Mouse (Mus musculus) bone marrow macrophage, adult 2 months (primary cell): ENCODE results near the gene Angptl6. TPM values are rescaled to one million over a fixed set of nuclear protein-coding genes. Genes with fewer than 3 reads are reported as not detected.
A peak's percentile ranks its signal among the peaks of the same experiment; 100 is the strongest.
"Not testable (repeated sequence)": the region's sequence is repeated elsewhere in the genome, so short reads cannot be mapped to it uniquely, and the experiment has no call there.

Experiments
- H3K27ac ChIP-seq: 2 replicates; pipeline ENCODE4 v1.5.1; 2012; ENCODE audit warnings: low read depth, low read length; ENCODE audit not compliant: insufficient read depth
- H3K4me1 ChIP-seq: 2 replicates; pipeline ENCODE4 v1.6.1; 2012; ENCODE audit warnings: low read length; ENCODE audit not compliant: control insufficient read depth, insufficient read depth
- H3K4me3 ChIP-seq: 2 replicates; pipeline ENCODE4 v1.5.1; 2012; ENCODE audit warnings: mild to moderate bottlenecking, low read length, moderate library complexity; ENCODE audit not compliant: insufficient read depth
- CTCF ChIP-seq: IDR thresholded peaks from 2 replicates; pipeline ENCODE4 v1.5.1; 2012; ENCODE audit warnings: low read depth, mild to moderate bottlenecking, low read length, moderate library complexity
- POLR2A ChIP-seq: IDR thresholded peaks from 2 replicates; pipeline ENCODE4 v1.6.1; 2012; ENCODE audit warnings: mild to moderate bottlenecking, low read depth, low read length, borderline replicate concordance
- polyA plus RNA-seq: library from polyadenylated mRNA; stranded (reverse); fragments of >200 nt; gene quantifications from 2 replicates; pipeline ENCODE4 v1.2.4, GENCODE M21; 2012; ENCODE audit not compliant: missing spikeins, insufficient read depth, insufficient read length

The Angptl6 gene
- polyA plus RNA-seq, 1 experiment, result 1.7 TPM

DNA sequence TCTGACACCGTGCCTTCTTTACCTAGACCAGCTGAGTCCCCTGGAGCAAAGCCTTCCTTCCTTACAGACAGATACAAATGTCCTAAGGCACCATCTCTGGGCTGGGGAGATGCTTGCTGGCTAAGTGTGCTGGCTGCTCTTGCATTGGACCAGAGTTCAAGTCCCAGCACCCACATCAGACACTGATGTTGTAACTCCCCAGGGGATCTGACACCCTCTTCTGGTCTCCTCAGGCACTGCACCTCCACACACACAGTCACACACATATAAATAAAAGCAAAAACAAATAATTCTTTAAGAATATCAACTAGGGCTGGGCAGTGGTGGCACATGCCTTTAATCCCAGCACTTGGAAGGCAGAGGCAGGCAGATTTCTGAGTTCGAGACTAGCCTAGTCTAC, 29.3 kb downstream of the Angptl6 start:
- TF ChIP-seq CTCF (no peak), POLR2A (no peak)
- Histone ChIP-seq H3K4me3 (no peak overlapping the region), H3K4me1 (no peaks in the 10 kb centered on the region), H3K27ac (no peak overlapping the region)

DNA sequence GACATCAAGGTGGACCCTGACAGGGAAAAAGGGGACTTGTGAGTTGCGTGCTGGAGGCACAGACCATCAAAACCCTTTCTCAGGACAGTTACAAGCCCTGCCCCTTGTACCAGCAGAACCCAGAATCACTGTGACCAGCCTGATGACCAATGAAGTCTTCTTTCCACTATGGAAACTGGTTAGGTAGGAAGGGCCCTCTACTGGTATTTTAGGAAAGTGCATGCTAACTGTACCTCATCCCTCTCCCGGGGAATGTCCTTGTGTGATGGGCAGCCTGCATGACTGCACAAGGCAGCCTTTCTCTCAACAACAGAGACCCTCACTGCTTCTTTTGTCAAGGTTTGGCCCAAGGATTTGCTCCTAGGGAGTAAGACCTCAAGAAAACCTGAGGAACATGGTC, 36.9 kb downstream of the Angptl6 start:
- TF ChIP-seq POLR2A, result no peak
- TF ChIP-seq CTCF, result peak; percentile 23; the same call in 1 of the 2 replicates
- Histone ChIP-seq H3K4me1 (no peaks in the 10 kb centered on the region), H3K27ac (no peak overlapping the region), H3K4me3 (no peak overlapping the region)

DNA sequence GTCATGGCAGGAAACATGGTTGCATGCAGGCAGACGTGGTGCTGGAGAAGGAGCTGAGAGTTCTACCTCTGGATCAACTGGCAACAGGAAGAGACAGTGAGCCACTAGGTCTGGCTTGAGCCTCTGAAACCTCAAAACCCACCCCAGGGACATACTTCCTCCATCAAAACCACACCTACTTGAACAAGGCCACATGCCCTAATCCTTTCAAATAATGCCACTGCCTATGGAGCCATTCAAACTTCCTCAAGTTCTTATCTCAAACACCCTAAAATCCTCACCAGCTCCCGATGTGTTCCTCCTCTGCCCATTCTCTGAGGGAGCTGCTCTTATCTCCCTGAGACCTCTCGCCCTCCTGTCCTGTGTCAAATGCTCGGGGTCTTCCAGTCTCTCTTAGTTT, 37.3 kb downstream of the Angptl6 start:
- no peaks in the 10 kb centered on the region for H3K4me1 ChIP-seq
- H3K4me3 ChIP-seq, result no peak overlapping the region
- no peak overlapping the region for H3K27ac ChIP-seq
- TF ChIP-seq CTCF, result no peak
- TF ChIP-seq POLR2A, result no peak

GRCm38 (mm10) chr9:20838931-20839330, 40.6 kb downstream of the Angptl6 start:
- no peak overlapping the region for H3K4me3 ChIP-seq
- no peak for TF ChIP-seq CTCF
- no peak for TF ChIP-seq POLR2A
- H3K4me1 ChIP-seq, result no peaks in the 10 kb centered on the region
- no peak overlapping the region for H3K27ac ChIP-seq

DNA sequence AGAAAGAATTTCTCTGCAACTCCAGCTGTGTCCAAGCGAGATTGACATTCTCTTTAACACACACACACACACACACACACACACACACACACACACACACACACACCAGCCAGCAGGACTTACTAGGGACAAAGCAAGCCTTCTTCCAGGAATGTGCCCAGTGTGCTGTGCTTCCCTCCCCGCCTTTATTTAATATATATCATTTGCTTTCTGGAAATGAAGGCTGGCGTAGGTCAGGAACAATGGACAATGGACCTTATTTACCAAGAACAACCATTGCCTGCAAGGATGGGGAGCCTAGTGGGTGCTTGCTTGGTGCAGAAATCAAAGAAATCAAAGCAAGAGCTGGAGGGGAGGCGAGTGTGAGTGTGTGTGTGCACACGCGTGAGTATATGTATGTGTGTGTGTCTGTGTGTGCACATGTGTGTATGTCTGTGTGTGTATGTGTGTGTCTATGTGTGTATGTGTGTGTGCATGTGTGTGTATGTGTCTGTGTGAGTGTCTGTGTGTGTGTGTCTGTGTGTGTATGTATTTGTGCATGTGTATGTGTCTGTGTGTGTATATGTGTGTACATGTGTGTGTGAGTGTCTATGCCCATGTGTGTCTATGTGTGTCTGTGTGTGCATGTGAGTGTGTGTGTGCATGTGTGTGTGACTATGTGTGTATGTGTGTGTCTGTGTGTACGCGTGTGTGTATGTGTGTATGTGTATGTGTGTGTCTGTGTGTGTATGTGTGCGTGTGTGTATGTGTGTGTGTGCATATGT, 42.2 kb downstream of the Angptl6 start:
- Histone ChIP-seq H3K4me3 (no peak overlapping the region), H3K4me1 (no peaks in the 10 kb centered on the region), H3K27ac (no peak overlapping the region)
- TF ChIP-seq POLR2A (no peak), CTCF (no peak)

- H3K4me3 ChIP-seq, H3K27ac ChIP-seq, H3K4me1 ChIP-seq: not testable (repeated sequence)
Observed at GRCm38 (mm10) chr9:20835431-20835954, 44.0 kb downstream of the Angptl6 start.

GRCm38 (mm10) chr9:20834881-20835280, 44.6 kb downstream of the Angptl6 start:
- TF ChIP-seq CTCF (no peak), POLR2A (no peak)
- Histone ChIP-seq H3K4me3 (no peak overlapping the region), H3K4me1 (no peaks in the 10 kb centered on the region), H3K27ac (no peak overlapping the region)

DNA sequence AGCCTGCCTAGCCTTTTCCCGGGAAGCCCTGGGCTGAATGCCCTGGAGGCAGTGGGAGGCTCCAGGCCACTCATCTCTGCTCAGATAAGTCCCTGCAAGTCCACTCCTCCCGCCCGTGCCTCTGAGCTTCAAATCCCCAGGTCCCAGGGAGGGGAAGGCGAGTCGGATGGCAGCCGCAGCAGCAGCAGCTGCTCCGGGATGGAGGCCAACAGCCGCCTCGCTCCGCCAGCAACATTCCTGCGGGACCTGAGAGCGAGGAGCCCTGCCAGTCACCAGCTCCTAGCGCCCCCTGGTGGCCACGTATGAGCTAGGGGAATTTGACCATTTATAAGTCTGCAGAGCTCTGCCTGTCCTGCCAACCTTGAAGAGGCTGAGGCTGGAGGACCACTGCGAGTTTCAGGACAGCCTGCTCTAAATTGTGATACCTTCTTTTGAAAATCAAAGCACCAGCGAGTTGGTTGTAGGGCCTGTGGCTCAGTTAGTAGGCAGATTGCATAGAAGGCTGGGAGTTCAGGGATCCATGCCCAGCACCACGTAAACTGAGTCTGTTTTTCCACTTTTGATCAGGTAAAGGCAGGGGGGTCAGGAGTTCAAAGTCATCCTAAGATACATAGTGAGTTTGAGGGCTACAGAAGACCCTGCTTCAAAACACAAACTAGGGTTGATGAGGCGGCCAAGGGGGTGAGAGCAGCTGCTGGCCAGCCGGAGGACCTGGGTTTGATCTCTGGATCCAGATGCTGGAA, 48.5 kb downstream of the Angptl6 start:
- no peaks in the 10 kb centered on the region for H3K4me1 ChIP-seq

DNA sequence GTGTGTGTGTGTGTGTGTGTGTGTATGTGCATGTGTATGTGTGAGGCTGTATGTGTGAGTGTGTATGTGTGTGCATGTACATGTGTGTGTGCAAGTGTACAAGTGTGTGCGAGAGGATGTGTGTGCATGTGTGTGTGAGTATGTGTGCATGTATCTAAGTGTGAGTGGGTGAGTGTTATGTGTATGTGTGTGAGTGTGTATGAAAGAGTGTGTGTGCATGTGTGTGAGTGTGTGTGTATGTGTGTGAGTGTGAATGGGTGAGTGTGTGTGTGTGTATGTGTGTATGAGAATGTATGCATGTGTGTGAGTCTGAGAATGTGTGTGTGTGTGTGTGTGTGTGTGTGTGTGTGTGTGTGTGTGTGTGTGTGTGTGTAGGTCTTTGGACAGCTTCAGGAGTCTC, 51.4 kb downstream of the Angptl6 start:
- no peak for TF ChIP-seq CTCF
- no peak for TF ChIP-seq POLR2A
- Histone ChIP-seq H3K27ac (no peak overlapping the region), H3K4me1 (no peaks in the 10 kb centered on the region), H3K4me3 (no peak overlapping the region)

More for the DNA sequence above, 48.5 kb downstream of the Angptl6 start:
- TF ChIP-seq CTCF, result peak; percentile 79
- TF ChIP-seq POLR2A, result no peak
- no peak overlapping the region for H3K4me3 ChIP-seq
- no peak overlapping the region for H3K27ac ChIP-seq

DNA sequence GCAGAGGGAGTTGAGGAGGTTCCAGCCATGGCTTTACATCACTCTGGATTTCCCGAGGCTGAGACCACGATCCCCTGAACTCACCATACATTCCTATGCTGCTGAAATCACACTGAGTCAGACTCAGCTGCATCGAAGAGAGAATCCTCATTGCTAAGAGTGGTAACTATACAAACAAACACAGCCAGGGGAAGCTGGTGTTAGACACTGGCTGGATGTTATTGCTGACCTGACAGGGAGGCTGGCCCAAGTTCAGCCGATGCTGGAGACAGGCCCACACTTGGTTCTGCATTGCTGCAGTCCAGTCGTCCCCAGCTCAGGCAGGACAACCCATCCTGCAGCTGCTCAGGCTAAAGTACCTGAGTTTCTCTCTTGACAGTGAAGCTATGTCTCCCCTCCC, 53.7 kb downstream of the Angptl6 start:
- no peak overlapping the region for H3K4me3 ChIP-seq

More for the DNA sequence above, 53.7 kb downstream of the Angptl6 start:
- Histone ChIP-seq H3K27ac (no peak overlapping the region), H3K4me1 (no peaks in the 10 kb centered on the region)
- TF ChIP-seq POLR2A (no peak), CTCF (no peak)

Other genes starting within 250 kb of the Angptl6 start
- gene Ubl5, start 236.8 kb downstream of the Angptl6 start, polyA plus RNA-seq, result 309 and 316 TPM in 2 replicates
- gene Fbxl12, start 235.0 kb downstream of the Angptl6 start, polyA plus RNA-seq, result 15.7 and 16.7 TPM in 2 replicates
- 11.4 and 11.5 TPM in 2 replicates for gene Pin1, start 227.6 kb downstream of the Angptl6 start, polyA plus RNA-seq
- gene Olfm2, start 133.4 kb downstream of the Angptl6 start, polyA plus RNA-seq, result not detected in 2 replicates
- 0.15 and 0.31 TPM in 2 replicates for gene Col5a3, start 64.7 kb downstream of the Angptl6 start, polyA plus RNA-seq
- gene Rdh8, start 61.2 kb downstream of the Angptl6 start, polyA plus RNA-seq, result not detected in 2 replicates
- gene A230050P20Rik, start 11.1 kb downstream of the Angptl6 start, polyA plus RNA-seq, result 19.9 and 23.5 TPM in 2 replicates
- 9.2 and 11.9 TPM in 2 replicates for gene Ppan, start 8.4 kb upstream of the Angptl6 start, polyA plus RNA-seq
- 65.4 and 71.5 TPM in 2 replicates for gene Eif3g, start 18.9 kb upstream of the Angptl6 start, polyA plus RNA-seq
- gene Dnmt1, start 80.2 kb upstream of the Angptl6 start, polyA plus RNA-seq, result 53.0 and 54.5 TPM in 2 replicates
- gene S1pr2, start 97.1 kb upstream of the Angptl6 start, polyA plus RNA-seq, result 46.5 and 48.2 TPM in 2 replicates
- gene Mrpl4, start 123.0 kb upstream of the Angptl6 start, polyA plus RNA-seq, result 52.7 and 61.3 TPM in 2 replicates
- 67.4 and 79.0 TPM in 2 replicates for gene Icam1, start 136.3 kb upstream of the Angptl6 start, polyA plus RNA-seq
- not detected in 2 replicates for gene Icam4, start 149.6 kb upstream of the Angptl6 start, polyA plus RNA-seq
- gene Icam5, start 152.3 kb upstream of the Angptl6 start, polyA plus RNA-seq, result 0.31 TPM in 1 of 2 replicates, not detected in the other
- not detected in 2 replicates for gene Zglp1, start 187.4 kb upstream of the Angptl6 start, polyA plus RNA-seq
- gene Gm49373, start 193.4 kb upstream of the Angptl6 start, polyA plus RNA-seq, result not detected in 2 replicates
- 24.8 and 32.1 TPM in 2 replicates for gene Fdx1l, start 193.9 kb upstream of the Angptl6 start, polyA plus RNA-seq
- 0.56 and 1.3 TPM in 2 replicates for gene Gm38431, start 212.3 kb upstream of the Angptl6 start, polyA plus RNA-seq
- gene Raver1, start 212.3 kb upstream of the Angptl6 start, polyA plus RNA-seq, result 31.2 and 35.4 TPM in 2 replicates